Mouse (Mus musculus) bone marrow macrophage, adult 2 months (primary cell): ENCODE results near the gene Med11.

Source experiments
- CTCF ChIP-seq: IDR thresholded peaks from 2 replicates; pipeline ENCODE4 v1.5.1; 2012; ENCODE audit warnings: low read depth, mild to moderate bottlenecking, low read length, moderate library complexity
- POLR2A ChIP-seq: IDR thresholded peaks from 2 replicates; pipeline ENCODE4 v1.6.1; 2012; ENCODE audit warnings: mild to moderate bottlenecking, low read depth, low read length, borderline replicate concordance

GRCm38 (mm10) chr11:70432895-70433568 is 18.7 kb upstream of the Med11 start:
- no peak for TF ChIP-seq CTCF
- no peak for TF ChIP-seq POLR2A
